Mouse (Mus musculus): ENCODE data around the gene Btg4. TPM values are rescaled to one million over a fixed set of nuclear protein-coding genes. Genes with fewer than 3 reads are reported as not detected.

Btg4 gene
- polyA plus RNA-seq, 1 experiment = not detected

- Histone ChIP-seq H3K9me3 (replicated peaks; ENCODE audit: control insufficient read depth, insufficient read depth, low read length, poor library complexity, severe bottlenecking) (no peaks in the 10 kb centered on the region), H3K4me3 (ENCODE audit: low read depth, low read length) (no peak overlapping the region), H3K9ac (ENCODE audit: low read depth, poor library complexity, severe bottlenecking) (no peak overlapping the region), H3K27me3 (ENCODE audit: control insufficient read depth, insufficient read depth, low read length, poor library complexity, severe bottlenecking) (no peaks in the 10 kb centered on the region), H3K4me1 (ENCODE audit: control insufficient read depth, insufficient read depth, low read length) (no peaks in the 10 kb centered on the region), H3K27ac (ENCODE audit: insufficient read depth, low read length) (no peak overlapping the region), H3K36me3 (ENCODE audit: control insufficient read depth, insufficient read depth, low read length, poor library complexity, severe bottlenecking) (no peaks in the 10 kb centered on the region)
- TF ChIP-seq POLR2A (IDR thresholded peaks at IDR 0.05; ENCODE audit: insufficient read depth, low read length) (no peak), EP300 (IDR thresholded peaks at IDR 0.05; ENCODE audit: insufficient read depth, low read depth, low read length) (no peak), CTCF (IDR thresholded peaks at IDR 0.05; ENCODE audit: low read depth, low read length) (no peak)
These were observed 103.3 kb downstream of the Btg4 start for GRCm38 (mm10) chr9:51163989-51164388.

- no peak within 1 kb of the TSS for H3K27ac ChIP-seq (ENCODE audit: insufficient read depth, low read length)
- H3K9me3 ChIP-seq (replicated peaks; ENCODE audit: control insufficient read depth, insufficient read depth, low read length, poor library complexity, severe bottlenecking) = no peaks in the 10 kb centered on the region
- no peaks in the 10 kb centered on the region for H3K27me3 ChIP-seq (ENCODE audit: control insufficient read depth, insufficient read depth, low read length, poor library complexity, severe bottlenecking)
- no peak within 1 kb of the TSS for H3K9ac ChIP-seq (ENCODE audit: low read depth, poor library complexity, severe bottlenecking)
- TF ChIP-seq POLR2A (IDR thresholded peaks at IDR 0.05; ENCODE audit: insufficient read depth, low read length) = no peak
- TF ChIP-seq EP300 (IDR thresholded peaks at IDR 0.05; ENCODE audit: insufficient read depth, low read depth, low read length) = no peak
- TF ChIP-seq CTCF (IDR thresholded peaks at IDR 0.05; ENCODE audit: low read depth, low read length) = no peak
- no peaks in the 10 kb centered on the region for H3K36me3 ChIP-seq (ENCODE audit: control insufficient read depth, insufficient read depth, low read length, poor library complexity, severe bottlenecking)
- no peaks in the 10 kb centered on the region for H3K4me1 ChIP-seq (ENCODE audit: control insufficient read depth, insufficient read depth, low read length)
- H3K4me3 ChIP-seq (ENCODE audit: low read depth, low read length) = no peak within 1 kb of the TSS
These were observed 104.8 kb downstream of the Btg4 start, which contains the start of gene Gm32742 for GRCm38 (mm10) chr9:51165312-51166180. TSS of gene Gm32742 (minus strand) at chr9:51165517.

GRCm38 (mm10) chr9:51167954-51168353 lies 107.3 kb downstream of the Btg4 start:
- Histone ChIP-seq H3K27ac (ENCODE audit: insufficient read depth, low read length) (no peak overlapping the region), H3K36me3 (ENCODE audit: control insufficient read depth, insufficient read depth, low read length, poor library complexity, severe bottlenecking) (no peaks in the 10 kb centered on the region)
- TF ChIP-seq EP300 (IDR thresholded peaks at IDR 0.05; ENCODE audit: insufficient read depth, low read depth, low read length) (no peak), POLR2A (IDR thresholded peaks at IDR 0.05; ENCODE audit: insufficient read depth, low read length) (no peak), CTCF (IDR thresholded peaks at IDR 0.05; ENCODE audit: low read depth, low read length) (no peak)

GRCm38 (mm10) chr9:51168698-51169097 lies 108.0 kb downstream of the Btg4 start:
- Histone ChIP-seq H3K27me3 (ENCODE audit: control insufficient read depth, insufficient read depth, low read length, poor library complexity, severe bottlenecking) (no peaks in the 10 kb centered on the region), H3K4me3 (ENCODE audit: low read depth, low read length) (no peak overlapping the region), H3K27ac (ENCODE audit: insufficient read depth, low read length) (no peak overlapping the region), H3K9me3 (replicated peaks; ENCODE audit: control insufficient read depth, insufficient read depth, low read length, poor library complexity, severe bottlenecking) (no peaks in the 10 kb centered on the region), H3K4me1 (ENCODE audit: control insufficient read depth, insufficient read depth, low read length) (no peaks in the 10 kb centered on the region), H3K9ac (ENCODE audit: low read depth, poor library complexity, severe bottlenecking) (no peak overlapping the region), H3K36me3 (ENCODE audit: control insufficient read depth, insufficient read depth, low read length, poor library complexity, severe bottlenecking) (no peaks in the 10 kb centered on the region)
- TF ChIP-seq CTCF (IDR thresholded peaks at IDR 0.05; ENCODE audit: low read depth, low read length) = no peak
- no peak for TF ChIP-seq POLR2A (IDR thresholded peaks at IDR 0.05; ENCODE audit: insufficient read depth, low read length)
- no peak for TF ChIP-seq EP300 (IDR thresholded peaks at IDR 0.05; ENCODE audit: insufficient read depth, low read depth, low read length)

More at GRCm38 (mm10) chr9:51167954-51168353, 107.3 kb downstream of the Btg4 start:
- Histone ChIP-seq H3K4me1 (ENCODE audit: control insufficient read depth, insufficient read depth, low read length) (no peaks in the 10 kb centered on the region), H3K9ac (ENCODE audit: low read depth, poor library complexity, severe bottlenecking) (no peak overlapping the region), H3K9me3 (replicated peaks; ENCODE audit: control insufficient read depth, insufficient read depth, low read length, poor library complexity, severe bottlenecking) (no peaks in the 10 kb centered on the region), H3K4me3 (ENCODE audit: low read depth, low read length) (no peak overlapping the region), H3K27me3 (ENCODE audit: control insufficient read depth, insufficient read depth, low read length, poor library complexity, severe bottlenecking) (no peaks in the 10 kb centered on the region)

- no peak overlapping the region for H3K4me3 ChIP-seq (ENCODE audit: low read depth, low read length)
- TF ChIP-seq EP300 (IDR thresholded peaks at IDR 0.05; ENCODE audit: insufficient read depth, low read depth, low read length) = no peak
- TF ChIP-seq POLR2A (IDR thresholded peaks at IDR 0.05; ENCODE audit: insufficient read depth, low read length) = no peak
- TF ChIP-seq CTCF (IDR thresholded peaks at IDR 0.05; ENCODE audit: low read depth, low read length) = no peak
- no peaks in the 10 kb centered on the region for H3K9me3 ChIP-seq (replicated peaks; ENCODE audit: control insufficient read depth, insufficient read depth, low read length, poor library complexity, severe bottlenecking)
- H3K9ac ChIP-seq (ENCODE audit: low read depth, poor library complexity, severe bottlenecking) = no peak overlapping the region
- H3K4me1 ChIP-seq (ENCODE audit: control insufficient read depth, insufficient read depth, low read length) = no peaks in the 10 kb centered on the region
- no peaks in the 10 kb centered on the region for H3K27me3 ChIP-seq (ENCODE audit: control insufficient read depth, insufficient read depth, low read length, poor library complexity, severe bottlenecking)
- no peak overlapping the region for H3K27ac ChIP-seq (ENCODE audit: insufficient read depth, low read length)
- H3K36me3 ChIP-seq (ENCODE audit: control insufficient read depth, insufficient read depth, low read length, poor library complexity, severe bottlenecking) = no peaks in the 10 kb centered on the region
These were observed 108.4 kb downstream of the Btg4 start for GRCm38 (mm10) chr9:51169133-51169532.

Other genes with a start within 250 kb of the Btg4 start
- 56.4 and 61.9 TPM in 2 replicates for gene Ppp2r1b, start 215.6 kb upstream of the Btg4 start, polyA plus RNA-seq (2011; ENCODE audit: insufficient read depth, insufficient read length, low read depth, missing spikeins)
- 13.5 and 14.9 TPM in 2 replicates for gene Sik2, start 51.8 kb upstream of the Btg4 start, polyA plus RNA-seq (2011; ENCODE audit: insufficient read depth, insufficient read length, low read depth, missing spikeins)
- gene Layn, start 16.2 kb downstream of the Btg4 start, polyA plus RNA-seq (2011; ENCODE audit: insufficient read depth, insufficient read length, low read depth, missing spikeins) = 2.7 and 3.3 TPM in 2 replicates
- gene 4833427G06Rik, start 41.2 kb downstream of the Btg4 start, polyA plus RNA-seq (2011; ENCODE audit: insufficient read depth, insufficient read length, low read depth, missing spikeins) = not detected in 2 replicates
- not detected in 2 replicates for gene Gm32742, start 104.6 kb downstream of the Btg4 start, polyA plus RNA-seq (2011; ENCODE audit: insufficient read depth, insufficient read length, low read depth, missing spikeins)
- gene Pou2af1, start 152.8 kb downstream of the Btg4 start, polyA plus RNA-seq (2011; ENCODE audit: insufficient read depth, insufficient read length, low read depth, missing spikeins) = not detected in 2 replicates
- gene Colca2, start 217.7 kb downstream of the Btg4 start, polyA plus RNA-seq (2011; ENCODE audit: insufficient read depth, insufficient read length, low read depth, missing spikeins) = 0.48 and 0.53 TPM in 2 replicates

All from ES-Bruce4 (cell line).